Mouse (Mus musculus) embryonic facial prominence, embryonic 11.5 days (tissue): ENCODE measurements at regions not wholly inside any gene's neighbourhood (a gene's known extent, or its start where the extent isn't known, plus 50 kb on each side); places are given as distances from the start of the nearest gene placed in this dataset.

Experiments
- ATAC-seq: fragments of 200-750 bp; cut with Nextera tagmentation; replicated peaks from 2 replicates; pipeline ENCODE4 v1.8.0; 2017; ENCODE audit warnings: low read depth; ENCODE audit not compliant: insufficient number of reproducible peaks, low FRiP score, low TSS enrichment
- DNase-seq: peaks from one replicate; pipeline ENCODE4 v3.0.0-alpha.2; 2015; ENCODE audit warnings: low spot score
- H3K27ac ChIP-seq: fragments of 300-500 bp; sonication (generic); replicated peaks from 2 replicates; pipeline ENCODE4 v1.5.1; 2014; ENCODE audit warnings: mild to moderate bottlenecking, low read depth, low read length, control low read depth
- H3K27me3 ChIP-seq: fragments of 300-500 bp; sonication (generic); 2 replicates; pipeline ENCODE4 v1.6.1; 2014; ENCODE audit warnings: mild to moderate bottlenecking, low read length, moderate library complexity, mixed read lengths; ENCODE audit not compliant: control insufficient read depth, insufficient read depth
- H3K36me3 ChIP-seq: fragments of 300-500 bp; sonication (generic); replicated peaks from 2 replicates; pipeline ENCODE4 v1.6.1; 2014; ENCODE audit warnings: low read depth, mild to moderate bottlenecking, low read length, moderate library complexity, mixed read lengths; ENCODE audit not compliant: control insufficient read depth, insufficient read depth
- H3K4me1 ChIP-seq: fragments of 300-500 bp; sonication (generic); 2 replicates; pipeline ENCODE4 v1.6.1; 2014; ENCODE audit warnings: low read length, mixed read lengths; ENCODE audit not compliant: control insufficient read depth, insufficient read depth
- H3K4me2 ChIP-seq: fragments of 300-500 bp; sonication (generic); 2 replicates; pipeline ENCODE4 v1.6.1; 2014; ENCODE audit warnings: low read depth, mild to moderate bottlenecking, control low read depth, low read length, moderate library complexity
- H3K4me3 ChIP-seq: fragments of 300-500 bp; sonication (generic); 2 replicates; pipeline ENCODE4 v1.5.1; 2014; ENCODE audit warnings: low read depth, low read length, control low read depth
- H3K9ac ChIP-seq: fragments of 300-500 bp; sonication (generic); replicated peaks from 2 replicates; pipeline ENCODE4 v1.6.1; 2014; ENCODE audit warnings: mild to moderate bottlenecking, control low read depth, low read length
- H3K9me3 ChIP-seq: fragments of 300-500 bp; sonication (generic); replicated peaks from 2 replicates; pipeline ENCODE4 v1.6.1; 2016; ENCODE audit warnings: mild to moderate bottlenecking, low read length, inconsistent platforms, mixed read lengths; ENCODE audit not compliant: control insufficient read depth
- WGBS: fragments of 180-500 bp; shearing (Covaris S2); extraction: QIAGEN DNeasy Blood & Tissue Kit; methylation state at CpG from one replicate; pipeline ENCODE4 v1.1.7; 2014; 5-methylcytosine and 5-hydroxymethylcytosine counted together

DNA sequence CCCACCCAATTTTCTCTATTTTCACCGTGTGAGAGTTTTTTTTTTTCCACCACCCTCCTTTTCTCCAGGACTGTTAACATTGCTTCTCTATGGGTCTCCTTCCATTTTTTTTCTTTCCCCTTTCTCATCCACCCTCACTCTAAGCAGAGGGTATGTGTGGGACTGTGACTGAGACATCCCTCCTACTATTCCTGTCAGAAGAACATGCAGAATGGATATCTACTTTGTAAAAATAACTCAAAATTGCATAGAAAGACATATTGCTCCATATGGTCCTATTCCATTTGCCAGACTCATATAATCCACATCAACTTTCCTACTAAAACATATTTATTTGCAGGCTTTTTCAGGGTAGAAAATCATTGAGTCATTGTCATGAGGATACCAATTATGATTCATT is 135.3 kb upstream of the Pabpc4l start:
- Histone ChIP-seq H3K4me1 (no peaks in the 10 kb centered on the region), H3K9ac (no peak overlapping the region), H3K4me3 (no peak overlapping the region), H3K9me3 (no peaks in the 10 kb centered on the region), H3K27ac (no peak overlapping the region), H3K4me2 (no peak overlapping the region), H3K36me3 (no peaks in the 10 kb centered on the region), H3K27me3 (no peaks in the 10 kb centered on the region)
- ATAC-seq = no peak
- WGBS = 89% methylated on average over 1 of the region's 1 CpGs
- no peak for DNase-seq

GRCm38 (mm10) chr3:46566636-46567235 is 118.7 kb upstream of the Pabpc4l start:
- Histone ChIP-seq H3K36me3 (no peaks in the 10 kb centered on the region), H3K4me2 (no peak overlapping the region), H3K4me1 (no peaks in the 10 kb centered on the region), H3K27me3 (no peaks in the 10 kb centered on the region), H3K4me3 (no peak overlapping the region), H3K27ac (no peak overlapping the region), H3K9me3 (no peaks in the 10 kb centered on the region), H3K9ac (no peak overlapping the region)
- WGBS = 26% methylated on average over 6 of the region's 6 CpGs
- DNase-seq = peak; percentile 70
- no peak for ATAC-seq

DNA sequence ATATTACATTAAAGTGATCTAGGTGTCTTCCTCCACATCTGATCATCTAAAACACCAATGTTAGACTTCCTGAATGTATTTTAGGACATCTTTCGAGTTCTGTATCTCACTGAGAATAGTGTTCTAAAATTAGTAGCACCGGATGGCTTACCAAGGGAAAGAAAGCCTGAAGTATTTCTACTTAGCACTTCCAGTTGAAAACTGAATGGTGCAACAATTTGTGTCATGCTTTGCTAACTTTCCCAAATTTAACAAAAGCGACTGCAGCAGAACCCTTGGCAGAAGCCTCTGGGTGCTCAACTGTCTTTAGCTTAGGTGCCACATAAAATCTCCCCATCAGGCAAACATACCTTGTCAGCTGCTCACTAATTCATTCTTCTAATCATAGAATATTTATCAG is 105.6 kb upstream of the Pabpc4l start:
- 88% methylated on average over 3 of the region's 3 CpGs for WGBS
- ATAC-seq (no peak), DNase-seq (no peak)
- Histone ChIP-seq H3K27me3 (no peaks in the 10 kb centered on the region), H3K4me3 (no peak overlapping the region), H3K4me2 (no peak overlapping the region), H3K36me3 (no peaks in the 10 kb centered on the region), H3K4me1 (no peaks in the 10 kb centered on the region), H3K9ac (no peak overlapping the region), H3K9me3 (no peaks in the 10 kb centered on the region), H3K27ac (no peak overlapping the region)

- Histone ChIP-seq H3K4me2 (no peak overlapping the region), H3K9me3 (no peaks in the 10 kb centered on the region), H3K9ac (no peak overlapping the region), H3K27me3 (no peaks in the 10 kb centered on the region), H3K27ac (no peak overlapping the region), H3K36me3 (no peaks in the 10 kb centered on the region), H3K4me1 (no peaks in the 10 kb centered on the region), H3K4me3 (no peak overlapping the region)
- ATAC-seq = no peak
- 85% methylated on average over 3 of the region's 3 CpGs for WGBS
- DNase-seq = no peak
Measured at GRCm38 (mm10) chr3:46538660-46539059, 90.6 kb upstream of the Pabpc4l start.

GRCm38 (mm10) chr3:46511157-46511556 is 63.1 kb upstream of the Pabpc4l start:
- Histone ChIP-seq H3K27me3 (no peaks in the 10 kb centered on the region), H3K36me3 (no peaks in the 10 kb centered on the region), H3K4me1 (no peaks in the 10 kb centered on the region), H3K9me3 (no peaks in the 10 kb centered on the region), H3K9ac (no peak overlapping the region), H3K4me2 (no peak overlapping the region), H3K27ac (no peak overlapping the region), H3K4me3 (no peak overlapping the region)
- DNase-seq = no peak
- WGBS = 97% methylated on average over 1 of the region's 1 CpGs
- no peak for ATAC-seq

GRCm38 (mm10) chr3:46503713-46504112 is 55.7 kb upstream of the Pabpc4l start:
- H3K4me1 ChIP-seq = no peaks in the 10 kb centered on the region
- H3K27ac ChIP-seq = no peak overlapping the region
- DNase-seq = peak; percentile 22
- ATAC-seq = no peak
- H3K27me3 ChIP-seq = no peaks in the 10 kb centered on the region
- no peaks in the 10 kb centered on the region for H3K9me3 ChIP-seq
- no peak overlapping the region for H3K9ac ChIP-seq
- H3K4me2 ChIP-seq = no peak overlapping the region
- no peaks in the 10 kb centered on the region for H3K36me3 ChIP-seq
- WGBS = 60% methylated on average over 3 of the region's 3 CpGs
- no peak overlapping the region for H3K4me3 ChIP-seq
